ENCODE assay signal across 11 mouse cellular contexts in the genomic region with DNA sequence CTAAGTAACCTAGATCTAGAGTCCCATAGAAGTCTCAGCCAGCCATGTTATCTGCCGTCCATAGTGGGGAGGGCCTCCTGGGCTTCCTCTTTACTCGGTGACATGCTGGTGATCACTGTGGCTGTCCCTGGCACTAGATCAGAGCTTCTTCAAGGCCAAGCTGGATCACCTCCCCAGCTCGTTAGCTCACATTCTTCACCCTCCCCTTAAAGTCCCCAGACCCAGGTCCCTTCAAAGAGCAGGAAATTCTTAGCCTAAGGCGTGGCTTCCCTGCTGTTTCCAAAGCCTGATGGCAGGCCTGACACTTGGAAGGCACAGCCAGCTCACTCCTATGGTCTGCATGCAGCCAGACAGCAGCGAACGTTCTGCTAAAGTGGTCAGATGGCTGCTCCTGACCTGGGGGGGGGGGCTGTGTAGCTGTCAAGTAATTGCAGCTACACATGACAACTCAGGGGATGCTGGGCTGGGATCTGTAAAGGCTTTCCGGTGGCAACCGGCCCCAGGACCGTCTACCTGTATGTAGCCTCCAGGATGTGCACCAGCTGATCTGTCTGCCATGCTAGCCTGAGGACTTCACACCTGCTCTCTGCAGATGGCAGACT.
DNase-seq lines count a peak whose midpoint lies in the region; ATAC-seq lines count a peak whose summit lies in the region.
"Had no signal": no experiment of that assay in that cellular context is flagged by ENCODE, and none has a peak within 500 bp of the region (broad histone marks: within the 10 kb centered on the region; RNA-seq: fewer than 3 reads in every experiment).

No protein-coding gene starts in this region.

- H3K9me3 ChIP-seq in heart, embryonic 12.5 days (replicated peaks), result no peaks in the 10 kb centered on the region
- H3K9me3 ChIP-seq in midbrain, embryonic 11.5 days (ENCODE audit: control insufficient read depth, low read length), result no peaks in the 10 kb centered on the region
- H3K9me3 ChIP-seq in midbrain, embryonic 13.5 days, result no peaks in the 10 kb centered on the region
- no peaks in the 10 kb centered on the region for H3K9me3 ChIP-seq in embryonic facial prominence, embryonic 10.5 days
- H3K9me3 ChIP-seq in midbrain, embryonic 15.5 days, result no peaks in the 10 kb centered on the region
- H3K9me3 ChIP-seq in intestine, embryonic 15.5 days, result no peaks in the 10 kb centered on the region
- H3K9me3 ChIP-seq: G1E had no signal

- DNase-seq in heart, postnatal 10 days, result no peak
- DNase-seq in midbrain, embryonic 11.5 days (ENCODE audit: low spot score, missing footprints), result peak; percentile 54
- no peak for DNase-seq in embryonic facial prominence, embryonic 10.5 days (ENCODE audit: low spot score)
- DNase-seq in natural killer cell, adult 2 months (ENCODE audit: low spot score in 2 of 2), result no peak
- DNase-seq: cerebellum, adult 8-10 months; liver had no signal

- 32% methylated on average over 9 of the region's 9 CpGs for WGBS in heart, embryonic 12.5 days
- 57% methylated on average over 9 of the region's 9 CpGs for WGBS in midbrain, embryonic 11.5 days
- WGBS in midbrain, embryonic 13.5 days, result 47% methylated on average over 9 of the region's 9 CpGs
- 46% methylated on average over 9 of the region's 9 CpGs for WGBS in embryonic facial prominence, embryonic 10.5 days
- 44% methylated on average over 9 of the region's 9 CpGs for WGBS in midbrain, embryonic 15.5 days
- WGBS in intestine, embryonic 15.5 days, result 48% methylated on average over 9 of the region's 9 CpGs

- no peak overlapping the region for H3K4me2 ChIP-seq in heart, embryonic 12.5 days
- H3K4me2 ChIP-seq in midbrain, embryonic 11.5 days, result no peak overlapping the region
- H3K4me2 ChIP-seq in midbrain, embryonic 13.5 days (replicated peaks), result no peak overlapping the region
- H3K4me2 ChIP-seq in midbrain, embryonic 15.5 days, result no peak overlapping the region
- no peak overlapping the region for H3K4me2 ChIP-seq in intestine, embryonic 15.5 days (replicated peaks)

- ATAC-seq in heart, embryonic 12.5 days (ENCODE audit: insufficient number of reproducible peaks, low FRiP score), result 0 out of 2 replicates have a peak, but pooled peaks have one; percentile 37
- ATAC-seq in midbrain, embryonic 11.5 days (ENCODE audit: low FRiP score), result no peak
- no peak for ATAC-seq in midbrain, embryonic 13.5 days
- ATAC-seq in midbrain, embryonic 15.5 days (replicated peaks), result no peak
- no peak for ATAC-seq in intestine, embryonic 15.5 days

- H3K9ac ChIP-seq in heart, embryonic 12.5 days, result 0 out of 2 replicates have a peak overlapping the region, but pooled peaks have one; percentile 15
- H3K9ac ChIP-seq in midbrain, embryonic 11.5 days (ENCODE audit: low read length), result no peak overlapping the region
- no peak overlapping the region for H3K9ac ChIP-seq in midbrain, embryonic 13.5 days (replicated peaks)
- H3K9ac ChIP-seq in midbrain, embryonic 15.5 days, result no peak overlapping the region
- H3K9ac ChIP-seq in intestine, embryonic 15.5 days, result no peak overlapping the region

- peaks cover 29% of the 10 kb centered on the region for H3K4me1 ChIP-seq in heart, embryonic 12.5 days (replicated peaks)
- H3K4me1 ChIP-seq in midbrain, embryonic 11.5 days (ENCODE audit: control insufficient read depth, insufficient read depth, low read length), result no peaks in the 10 kb centered on the region
- H3K4me1 ChIP-seq in midbrain, embryonic 13.5 days (replicated peaks), result peaks cover 7% of the 10 kb centered on the region
- peaks cover 34% of the 10 kb centered on the region for H3K4me1 ChIP-seq in embryonic facial prominence, embryonic 10.5 days
- H3K4me1 ChIP-seq in midbrain, embryonic 15.5 days, result no peaks in the 10 kb centered on the region
- H3K4me1 ChIP-seq in intestine, embryonic 15.5 days (replicated peaks), result peaks cover 4% of the 10 kb centered on the region; the same call in 1 of the 2 replicates

- no peaks in the 10 kb centered on the region for H3K36me3 ChIP-seq in heart, embryonic 12.5 days
- no peaks in the 10 kb centered on the region for H3K36me3 ChIP-seq in midbrain, embryonic 11.5 days (ENCODE audit: control insufficient read depth, insufficient read depth, low read length)
- no peaks in the 10 kb centered on the region for H3K36me3 ChIP-seq in midbrain, embryonic 13.5 days
- no peaks in the 10 kb centered on the region for H3K36me3 ChIP-seq in embryonic facial prominence, embryonic 10.5 days (replicated peaks)
- H3K36me3 ChIP-seq in midbrain, embryonic 15.5 days (replicated peaks), result no peaks in the 10 kb centered on the region
- H3K36me3 ChIP-seq in intestine, embryonic 15.5 days, result no peaks in the 10 kb centered on the region
- H3K36me3 ChIP-seq: G1E had no signal

- no peaks in the 10 kb centered on the region for H3K27me3 ChIP-seq in heart, embryonic 12.5 days (replicated peaks)
- H3K27me3 ChIP-seq in midbrain, embryonic 11.5 days (ENCODE audit: control insufficient read depth, insufficient read depth, low read length), result no peaks in the 10 kb centered on the region
- no peaks in the 10 kb centered on the region for H3K27me3 ChIP-seq in midbrain, embryonic 13.5 days
- H3K27me3 ChIP-seq in embryonic facial prominence, embryonic 10.5 days (replicated peaks; ENCODE audit: low read depth, poor library complexity, severe bottlenecking), result no peaks in the 10 kb centered on the region
- no peaks in the 10 kb centered on the region for H3K27me3 ChIP-seq in midbrain, embryonic 15.5 days (replicated peaks)
- no peaks in the 10 kb centered on the region for H3K27me3 ChIP-seq in intestine, embryonic 15.5 days (replicated peaks)

- intact Hi-C loops in heart, postnatal 10 days (cut with DNase I), result no loop called here

- no peak overlapping the region for H3K4me3 ChIP-seq in heart, embryonic 12.5 days
- no peak overlapping the region for H3K4me3 ChIP-seq in midbrain, embryonic 11.5 days (ENCODE audit: low read depth, low read length)
- H3K4me3 ChIP-seq in midbrain, embryonic 13.5 days (replicated peaks), result no peak overlapping the region
- H3K4me3 ChIP-seq in embryonic facial prominence, embryonic 10.5 days, result no peak overlapping the region
- H3K4me3 ChIP-seq in midbrain, embryonic 15.5 days, result no peak overlapping the region
- no peak overlapping the region for H3K4me3 ChIP-seq in intestine, embryonic 15.5 days (replicated peaks)

- H3K27ac ChIP-seq in heart, embryonic 12.5 days (ENCODE audit: poor library complexity, severe bottlenecking), result no peak overlapping the region
- H3K27ac ChIP-seq in midbrain, embryonic 11.5 days (ENCODE audit: low read depth, low read length), result no peak overlapping the region; the same call in 1 of the 2 replicates
- no peak overlapping the region for H3K27ac ChIP-seq in midbrain, embryonic 13.5 days
- H3K27ac ChIP-seq in embryonic facial prominence, embryonic 10.5 days (replicated peaks), result peak overlapping the region; percentile 40; the same call in 1 of the 2 replicates
- H3K27ac ChIP-seq in midbrain, embryonic 15.5 days, result 0 out of 2 replicates have a peak overlapping the region, but pooled peaks have one; percentile 12
- H3K27ac ChIP-seq in intestine, embryonic 15.5 days, result no peak overlapping the region

Comparison
In these comparisons a context has a peak if more than half of its experiments do, and no peak if none do; other contexts are left out.
1. H3K27ac ChIP-seq: peak in embryonic facial prominence, embryonic 10.5 days (single experiment) and midbrain, embryonic 15.5 days (single experiment); none in heart, embryonic 12.5 days (single experiment), midbrain, embryonic 11.5 days (single experiment), midbrain, embryonic 13.5 days (single experiment) and intestine, embryonic 15.5 days (single experiment).